Mouse (Mus musculus): ENCODE results near the gene Rgl2.

GRCm38 (mm10) chr17:33952879-33953278 is 23.5 kb downstream of the Rgl2 start:
- TF ChIP-seq MAFK (IDR thresholded peaks at IDR 0.05; ENCODE audit: borderline replicate concordance, low read depth, low read length) (no peak), ZNF384 (IDR thresholded peaks at IDR 0.05; ENCODE audit: low read depth, low read length) (no peak), HCFC1 (IDR thresholded peaks at IDR 0.05; ENCODE audit: low read depth, low read length) (no peak)
